In the genomic region with DNA sequence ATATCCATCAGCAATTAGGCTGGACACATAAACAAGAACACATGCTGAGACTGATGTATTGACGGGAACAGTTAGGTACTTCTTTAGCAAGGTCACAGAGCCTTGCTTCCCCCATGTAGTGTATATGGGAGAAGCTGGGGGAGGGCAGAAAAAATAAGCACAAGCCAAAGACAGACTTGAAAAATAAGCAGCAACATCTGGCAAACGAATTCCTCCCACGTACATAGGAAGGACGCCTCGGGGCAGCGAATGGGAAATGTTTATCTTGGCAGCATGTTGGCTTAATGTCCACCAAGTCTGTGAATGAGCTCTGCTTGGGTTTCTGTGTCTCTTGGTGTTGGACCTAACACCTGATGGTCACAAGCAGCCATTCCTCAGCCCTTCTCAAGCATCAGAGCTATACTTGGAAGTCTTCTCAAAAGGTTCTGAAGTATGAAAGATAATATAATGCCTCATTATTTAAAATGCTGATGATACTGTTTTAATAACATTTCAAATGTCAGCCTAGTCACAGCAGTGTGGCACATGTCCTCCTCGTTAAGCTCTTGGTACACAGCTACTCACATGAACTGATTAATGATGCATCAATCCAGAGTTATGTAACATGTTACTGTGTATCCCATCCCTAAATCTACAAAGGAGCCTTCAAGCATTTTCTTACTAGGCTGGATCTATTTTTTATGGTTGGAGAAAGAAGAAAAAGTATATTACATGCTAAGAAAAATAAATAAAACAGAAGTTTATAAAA, we compare ENCODE assay signal across 18 mouse cellular contexts.
DNase-seq lines count a peak whose midpoint lies in the region; TF ChIP-seq lines count a peak whose summit lies in the region.
"Had no signal": no experiment of that assay in that cellular context is flagged by ENCODE, and none has a peak within 500 bp of the region (broad histone marks: within the 10 kb centered on the region; RNA-seq: fewer than 3 reads in every experiment).

No protein-coding gene starts in this region.

- H3K36me3 ChIP-seq in limb, embryonic 10.5 days: no peaks in the 10 kb centered on the region
- H3K36me3 ChIP-seq in heart, adult 2 months (ENCODE audit: control insufficient read depth, insufficient read depth, low read length): no peaks in the 10 kb centered on the region
- H3K36me3 ChIP-seq: heart, embryonic 15.5 days; hindbrain, embryonic 13.5 days; midbrain, embryonic 12.5 days had no signal

- DNase-seq in kidney, postnatal 4 days: peak; percentile 16 to 24
- no peak for DNase-seq in kidney, adult 18-20 months
- peak; percentile 71 for DNase-seq in NIH3T3 (ENCODE audit: low read depth)
- peak; percentile 75 for DNase-seq in embryo, embryonic 10.5 days (ENCODE audit: low spot score)
- no peak for DNase-seq in limb, embryonic 10.5 days (ENCODE audit: low spot score)
- DNase-seq in heart, adult 2 months: no peak
- DNase-seq in urinary bladder, postnatal 4 days (ENCODE audit: low spot score in 2 of 2): no peak
- DNase-seq: adrenal gland, postnatal 14 days; cerebellum, adult 9-10 months; gastrocnemius, adult 2 months; heart, adult 11 months; kidney, adult 8-10 months; lung, postnatal 36 days; right cerebral cortex, postnatal 25 days had no signal

- H3K9ac ChIP-seq in heart, adult 2 months (ENCODE audit: low read depth, low read length): no peak overlapping the region
- H3K9ac ChIP-seq: heart, embryonic 15.5 days; hindbrain, embryonic 13.5 days; midbrain, embryonic 12.5 days had no signal

- WGBS in limb, embryonic 10.5 days: 44% methylated on average over 7 of the region's 7 CpGs
- WGBS in heart, adult 2 months: 40% methylated on average over 7 of the region's 7 CpGs

- H3K79me2 ChIP-seq in heart, adult 2 months (replicated peaks; ENCODE audit: control insufficient read depth, insufficient read depth, low read length): no peaks in the 10 kb centered on the region

- no peak for TF ChIP-seq POLR2A in heart, adult 2 months (IDR thresholded peaks at IDR 0.05; ENCODE audit: insufficient read depth, low read depth, low read length)

- TF ChIP-seq CTCF in heart, adult 2 months (IDR thresholded peaks at IDR 0.05): no peak

- H3K27me3 ChIP-seq in limb, embryonic 10.5 days (ENCODE audit: low read depth, poor library complexity, severe bottlenecking): no peaks in the 10 kb centered on the region
- H3K27me3 ChIP-seq in heart, adult 2 months (ENCODE audit: control insufficient read depth, insufficient read depth, low read length): no peaks in the 10 kb centered on the region
- H3K27me3 ChIP-seq: heart, embryonic 15.5 days; hindbrain, embryonic 13.5 days; midbrain, embryonic 12.5 days had no signal

- 0 out of 2 replicates have a peak overlapping the region, but pooled peaks have one; percentile 2 for H3K27ac ChIP-seq in limb, embryonic 10.5 days
- H3K27ac ChIP-seq in heart, adult 2 months: no peak overlapping the region
- H3K27ac ChIP-seq: gastrocnemius, adult 2 months; heart, embryonic 15.5 days; hindbrain, embryonic 13.5 days; midbrain, embryonic 12.5 days had no signal

- peaks cover 10% of the 10 kb centered on the region for H3K4me1 ChIP-seq in limb, embryonic 10.5 days
- peaks cover 2% of the 10 kb centered on the region for H3K4me1 ChIP-seq in heart, adult 2 months (ENCODE audit: control insufficient read depth, insufficient read depth, low read length)
- H3K4me1 ChIP-seq: heart, embryonic 15.5 days; hindbrain, embryonic 13.5 days; midbrain, embryonic 12.5 days had no signal

- H3K9me3 ChIP-seq in limb, embryonic 10.5 days (replicated peaks): no peaks in the 10 kb centered on the region
- H3K9me3 ChIP-seq: heart, embryonic 15.5 days; hindbrain, embryonic 13.5 days; midbrain, embryonic 12.5 days had no signal

- no peak overlapping the region for H3K4me3 ChIP-seq in limb, embryonic 10.5 days
- no peak overlapping the region for H3K4me3 ChIP-seq in heart, adult 2 months
- H3K4me3 ChIP-seq: gastrocnemius, adult 2 months; heart, embryonic 15.5 days; hindbrain, embryonic 13.5 days; midbrain, embryonic 12.5 days; myocyte had no signal

- intact Hi-C loops in heart, adult 2 months (cut with DNase I): no loop called here

- TF ChIP-seq EP300 in heart, adult 2 months (IDR thresholded peaks at IDR 0.05; ENCODE audit: insufficient read depth, low read depth, low read length): no peak

Comparison
In these comparisons a context has a peak if more than half of its experiments do, and no peak if none do; other contexts are left out.
1. DNase-seq: peak in kidney, postnatal 4 days (2 of 2), NIH3T3 (single experiment) and embryo, embryonic 10.5 days (single experiment); none in kidney, adult 18-20 months (single experiment), limb, embryonic 10.5 days (single experiment), heart, adult 2 months (0 of 2) and urinary bladder, postnatal 4 days (0 of 2).